Mouse (Mus musculus): Measurements from ENCODE around the gene Mettl5.

- TF ChIP-seq CTCF (IDR thresholded peaks at IDR 0.05; ENCODE audit: insufficient read depth, low read depth, low read length) (no peak), POLR2A (IDR thresholded peaks at IDR 0.05; ENCODE audit: insufficient read depth, low read depth, low read length) (no peak)
Observed at GRCm38 (mm10) chr2:69840261-69840660, 45.2 kb downstream of the Mettl5 start.

All from olfactory bulb, adult 2 months (tissue).